Mouse (Mus musculus) liver, adult 2 months (tissue): ENCODE measurements at regions not wholly inside any gene's neighbourhood (a gene's known extent, or its start where the extent isn't known, plus 50 kb on each side); places are given as distances from the start of the nearest gene placed in this dataset.

Source experiments
- CTCF ChIP-seq: fragments of 200-500 bp; IDR thresholded peaks from 2 replicates; pipeline ENCODE4 v1.5.1; 2011; ENCODE audit warnings: low read depth, low read length, control low read depth
- POLR2A ChIP-seq: fragments of 200-500 bp; IDR thresholded peaks from 2 replicates; pipeline ENCODE4 v1.6.1; 2011; ENCODE audit warnings: low read length, control low read depth; ENCODE audit not compliant: insufficient read depth; ENCODE audit errors: extremely low read depth

GRCm38 (mm10) chr5:111810079-111810808, 76.5 kb downstream of the Gm26897 start:
- TF ChIP-seq CTCF (no peak), POLR2A (no peak)
